Mouse (Mus musculus) embryonic facial prominence, embryonic 12.5 days (tissue): ENCODE measurements around the gene Vac14. TPM values are rescaled to one million over a fixed set of nuclear protein-coding genes. Genes with fewer than 3 reads are reported as not detected.

Experiments used
- ATAC-seq: fragments of 200-750 bp; cut with Nextera tagmentation; 2 replicates; pipeline ENCODE4 v1.8.0; 2017; ENCODE audit not compliant: insufficient number of reproducible peaks, insufficient read depth, low FRiP score, low TSS enrichment
- H3K27ac ChIP-seq: fragments of 300-500 bp; sonication (generic); 2 replicates; pipeline ENCODE4 v1.5.1; 2016; ENCODE audit warnings: mild to moderate bottlenecking
- H3K27me3 ChIP-seq: fragments of 300-500 bp; sonication (generic); 2 replicates; pipeline ENCODE4 v1.6.1; 2016; ENCODE audit warnings: mild to moderate bottlenecking, moderate library complexity
- H3K36me3 ChIP-seq: fragments of 300-500 bp; sonication (generic); 2 replicates; pipeline ENCODE4 v1.6.1; 2016; ENCODE audit warnings: mild to moderate bottlenecking
- H3K4me1 ChIP-seq: fragments of 300-500 bp; sonication (generic); 2 replicates; pipeline ENCODE4 v1.6.1; 2016
- H3K4me2 ChIP-seq: fragments of 300-500 bp; sonication (generic); replicated peaks from 2 replicates; pipeline ENCODE4 v1.6.1; 2016; ENCODE audit warnings: mild to moderate bottlenecking, moderate library complexity
- H3K4me3 ChIP-seq: fragments of 300-500 bp; sonication (generic); 2 replicates; pipeline ENCODE4 v1.5.1; 2016; ENCODE audit warnings: mild to moderate bottlenecking
- H3K9ac ChIP-seq: fragments of 300-500 bp; sonication (generic); 2 replicates; pipeline ENCODE4 v1.6.1; 2016; ENCODE audit warnings: mild to moderate bottlenecking, moderate library complexity
- H3K9me3 ChIP-seq: fragments of 300-500 bp; sonication (generic); 2 replicates; pipeline ENCODE4 v1.6.1; 2016; ENCODE audit warnings: mild to moderate bottlenecking, moderate library complexity
- WGBS: fragments of 180-500 bp; shearing (Covaris S2); methylation state at CpG from one replicate; pipeline ENCODE4 v1.1.7; 2016; 5-methylcytosine and 5-hydroxymethylcytosine counted together
- polyA plus RNA-seq: library from polyadenylated mRNA; unstranded; fragments of >200 nt; fragmentation: Nextera tagmentation; extraction: Ambion mirVana; gene quantifications from 2 replicates; pipeline ENCODE4 v1.2.1, GENCODE M21; 2016

The Vac14 gene
- polyA plus RNA-seq, 1 experiment from 2014 or later = 24.8 TPM

- Histone ChIP-seq H3K4me2 (no peak overlapping the region), H3K27me3 (no peaks in the 10 kb centered on the region), H3K4me3 (no peak overlapping the region), H3K9me3 (no peaks in the 10 kb centered on the region), H3K27ac (no peak overlapping the region), H3K4me1 (no peaks in the 10 kb centered on the region), H3K9ac (no peak overlapping the region), H3K36me3 (peaks cover 35% of the 10 kb centered on the region)
- ATAC-seq = no peak
- WGBS = 77% methylated on average over 15 of the region's 15 CpGs
Measured at GRCm38 (mm10) chr8:110741816-110742451, 123.5 kb downstream of the Vac14 start.

- H3K27ac ChIP-seq = no peak overlapping the region
- 82% methylated on average over 5 of the region's 5 CpGs for WGBS
- no peak overlapping the region for H3K4me2 ChIP-seq
- no peaks in the 10 kb centered on the region for H3K4me1 ChIP-seq
- no peaks in the 10 kb centered on the region for H3K27me3 ChIP-seq
- H3K9ac ChIP-seq = no peak overlapping the region
- ATAC-seq = no peak
- no peak overlapping the region for H3K4me3 ChIP-seq
- no peaks in the 10 kb centered on the region for H3K9me3 ChIP-seq
- peaks cover 30% of the 10 kb centered on the region for H3K36me3 ChIP-seq
Measured at GRCm38 (mm10) chr8:110742452-110742818, 124.0 kb downstream of the Vac14 start.

- WGBS = 87% methylated on average over 10 of the region's 10 CpGs
- Histone ChIP-seq H3K9ac (no peak overlapping the region), H3K36me3 (peaks cover 3% of the 10 kb centered on the region; the same call in 1 of the 2 replicates), H3K4me1 (no peaks in the 10 kb centered on the region), H3K27me3 (no peaks in the 10 kb centered on the region), H3K27ac (no peak overlapping the region), H3K4me2 (no peak overlapping the region), H3K9me3 (no peaks in the 10 kb centered on the region), H3K4me3 (no peak overlapping the region)
- ATAC-seq = no peak
Measured at GRCm38 (mm10) chr8:110745162-110745561, 126.8 kb downstream of the Vac14 start.

- ATAC-seq = no peak
- Histone ChIP-seq H3K27ac (no peak overlapping the region), H3K4me3 (no peak overlapping the region), H3K9me3 (no peaks in the 10 kb centered on the region), H3K27me3 (no peaks in the 10 kb centered on the region), H3K36me3 (no peaks in the 10 kb centered on the region), H3K9ac (no peak overlapping the region), H3K4me2 (no peak overlapping the region), H3K4me1 (no peaks in the 10 kb centered on the region)
- 57% methylated on average over 9 of the region's 9 CpGs for WGBS
Measured at GRCm38 (mm10) chr8:110746661-110747060, 128.3 kb downstream of the Vac14 start.

GRCm38 (mm10) chr8:110749500-110750170 is 131.2 kb downstream of the Vac14 start:
- Histone ChIP-seq H3K9me3 (no peaks in the 10 kb centered on the region), H3K4me2 (no peak overlapping the region), H3K9ac (no peak overlapping the region), H3K36me3 (no peaks in the 10 kb centered on the region), H3K4me3 (no peak overlapping the region), H3K27ac (no peak overlapping the region), H3K4me1 (no peaks in the 10 kb centered on the region; the same call in 1 of the 2 replicates), H3K27me3 (no peaks in the 10 kb centered on the region)
- 60% methylated on average over 10 of the region's 10 CpGs for WGBS
- no peak for ATAC-seq

GRCm38 (mm10) chr8:110750269-110750668 is 131.9 kb downstream of the Vac14 start:
- peaks cover 6% of the 10 kb centered on the region; the same call in 1 of the 2 replicates for H3K4me1 ChIP-seq
- 53% methylated on average over 13 of the region's 13 CpGs for WGBS
- no peaks in the 10 kb centered on the region for H3K36me3 ChIP-seq
- no peak overlapping the region for H3K4me2 ChIP-seq
- no peak for ATAC-seq
- no peaks in the 10 kb centered on the region for H3K9me3 ChIP-seq
- H3K27me3 ChIP-seq = no peaks in the 10 kb centered on the region
- no peak overlapping the region for H3K4me3 ChIP-seq
- H3K27ac ChIP-seq = no peak overlapping the region
- H3K9ac ChIP-seq = no peak overlapping the region

- no peak for ATAC-seq
- H3K9ac ChIP-seq = no peak overlapping the region
- no peak overlapping the region for H3K4me2 ChIP-seq
- H3K4me1 ChIP-seq = peaks cover 7% of the 10 kb centered on the region; the same call in 1 of the 2 replicates
- no peak overlapping the region for H3K4me3 ChIP-seq
- H3K9me3 ChIP-seq = no peaks in the 10 kb centered on the region
- WGBS = 76% methylated on average over 5 of the region's 5 CpGs
- H3K27me3 ChIP-seq = no peaks in the 10 kb centered on the region
- H3K36me3 ChIP-seq = no peaks in the 10 kb centered on the region
- H3K27ac ChIP-seq = no peak overlapping the region
Measured at GRCm38 (mm10) chr8:110751490-110751889, 133.1 kb downstream of the Vac14 start.

- H3K4me3 ChIP-seq = no peak overlapping the region
Measured at GRCm38 (mm10) chr8:110754713-110755112, 136.3 kb downstream of the Vac14 start.

GRCm38 (mm10) chr8:110755511-110756170 is 137.3 kb downstream of the Vac14 start:
- Histone ChIP-seq H3K27me3 (no peaks in the 10 kb centered on the region), H3K27ac (no peak overlapping the region), H3K4me1 (peaks cover 7% of the 10 kb centered on the region; the same call in 1 of the 2 replicates), H3K4me3 (no peak overlapping the region), H3K9ac (no peak overlapping the region), H3K4me2 (no peak overlapping the region), H3K9me3 (no peaks in the 10 kb centered on the region), H3K36me3 (no peaks in the 10 kb centered on the region)
- ATAC-seq = no peak
- WGBS = 57% methylated on average over 15 of the region's 15 CpGs

More at GRCm38 (mm10) chr8:110754713-110755112, 136.3 kb downstream of the Vac14 start:
- peaks cover 7% of the 10 kb centered on the region; the same call in 1 of the 2 replicates for H3K4me1 ChIP-seq
- H3K9me3 ChIP-seq = no peaks in the 10 kb centered on the region
- no peak overlapping the region for H3K27ac ChIP-seq
- no peaks in the 10 kb centered on the region for H3K27me3 ChIP-seq
- ATAC-seq = peak; percentile 73; the same call in 1 of the 2 replicates
- WGBS = 55% methylated on average over 4 of the region's 4 CpGs
- H3K36me3 ChIP-seq = no peaks in the 10 kb centered on the region
- H3K9ac ChIP-seq = no peak overlapping the region
- no peak overlapping the region for H3K4me2 ChIP-seq

- no peaks in the 10 kb centered on the region for H3K36me3 ChIP-seq
- H3K9ac ChIP-seq = no peak overlapping the region
- H3K27ac ChIP-seq = no peak overlapping the region
- H3K4me1 ChIP-seq = peaks cover 7% of the 10 kb centered on the region; the same call in 1 of the 2 replicates
- ATAC-seq = no peak
- H3K9me3 ChIP-seq = no peaks in the 10 kb centered on the region
- H3K4me2 ChIP-seq = no peak overlapping the region
- H3K4me3 ChIP-seq = no peak overlapping the region
- H3K27me3 ChIP-seq = no peaks in the 10 kb centered on the region
- 75% methylated on average over 5 of the region's 5 CpGs for WGBS
Measured at GRCm38 (mm10) chr8:110756196-110756595, 137.8 kb downstream of the Vac14 start.

GRCm38 (mm10) chr8:110760280-110760940 is 142.0 kb downstream of the Vac14 start:
- no peak for ATAC-seq
- Histone ChIP-seq H3K9ac (no peak overlapping the region), H3K4me2 (no peak overlapping the region), H3K4me3 (no peak overlapping the region), H3K9me3 (no peaks in the 10 kb centered on the region), H3K27me3 (no peaks in the 10 kb centered on the region), H3K27ac (no peak overlapping the region), H3K4me1 (no peaks in the 10 kb centered on the region), H3K36me3 (no peaks in the 10 kb centered on the region)
- WGBS = 70% methylated on average over 7 of the region's 7 CpGs
